Mouse (Mus musculus) hematopoietic stem cell, adult 5-6 weeks (primary cell): ENCODE measurements around the gene Ptdss2. TPM values are rescaled to one million over a fixed set of nuclear protein-coding genes. Genes with fewer than 3 reads are reported as not detected.

Experiments used
- ATAC-seq, 2 experiments: fragments of 125-278 bp in 1 of 2; replicated peaks in 1 of 2; 2 replicates each; pipeline ENCODE4 v1.8.0; 2016 to 2017; ENCODE audit warnings: inconsistent platforms in 2 of 2, mild to moderate bottlenecking in 2 of 2, moderate number of reproducible peaks in 2 of 2, low read depth in 1 of 2, moderate TSS enrichment in 1 of 2; ENCODE audit not compliant: low FRiP score in 2 of 2, poor library complexity in 2 of 2, severe bottlenecking in 2 of 2, insufficient read depth in 1 of 2, low TSS enrichment in 1 of 2
- total RNA-seq: library from RNA; stranded (forward); fragments of 172-1452, 232-1000 nt; gene quantifications from 2 replicates; pipeline ENCODE4 v1.2.3, GENCODE M21; 2017

Gene Ptdss2
- total RNA-seq, 1 experiment from 2014 or later = 6.4 TPM

DNA sequence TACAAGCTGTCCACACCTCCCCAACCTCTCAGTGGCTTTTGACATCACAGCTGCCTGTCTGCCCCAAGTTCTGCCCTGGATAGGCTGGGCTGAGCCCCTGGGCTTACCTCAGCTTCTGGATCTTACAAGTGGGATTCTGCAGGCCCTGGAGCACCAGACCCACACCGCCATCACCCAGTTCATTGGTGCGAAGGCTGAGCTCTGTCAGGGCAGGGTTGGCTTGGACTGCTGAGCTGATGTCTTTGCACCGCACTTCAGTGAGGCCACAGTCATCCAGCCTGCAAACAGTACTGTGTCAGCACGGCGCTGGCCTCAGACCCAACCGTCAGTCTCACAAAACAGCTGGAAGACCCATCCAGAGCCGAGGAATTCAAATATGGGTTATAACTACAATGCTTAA, 42.2 kb downstream of the Ptdss2 start:
- no peak for ATAC-seq

DNA sequence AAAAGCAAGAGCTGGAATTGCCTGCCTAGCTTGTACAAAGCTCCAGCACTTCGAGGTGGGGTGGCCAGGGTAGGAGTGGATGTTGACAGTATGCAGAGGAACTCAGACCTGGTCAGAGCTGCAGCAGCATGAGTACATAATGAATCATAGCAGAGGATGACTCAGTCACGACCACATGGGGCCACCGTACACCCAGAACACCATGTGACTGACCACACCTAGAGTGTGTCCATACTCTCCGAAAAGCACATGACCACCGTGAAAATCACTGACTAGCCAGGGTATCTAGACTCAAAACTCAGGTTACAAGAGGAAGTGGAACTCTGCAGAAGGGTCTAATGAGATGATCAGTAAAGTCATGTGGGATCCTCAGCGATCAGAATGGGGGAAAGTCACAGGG, 42.7 kb downstream of the Ptdss2 start:
- ATAC-seq = no peak

DNA sequence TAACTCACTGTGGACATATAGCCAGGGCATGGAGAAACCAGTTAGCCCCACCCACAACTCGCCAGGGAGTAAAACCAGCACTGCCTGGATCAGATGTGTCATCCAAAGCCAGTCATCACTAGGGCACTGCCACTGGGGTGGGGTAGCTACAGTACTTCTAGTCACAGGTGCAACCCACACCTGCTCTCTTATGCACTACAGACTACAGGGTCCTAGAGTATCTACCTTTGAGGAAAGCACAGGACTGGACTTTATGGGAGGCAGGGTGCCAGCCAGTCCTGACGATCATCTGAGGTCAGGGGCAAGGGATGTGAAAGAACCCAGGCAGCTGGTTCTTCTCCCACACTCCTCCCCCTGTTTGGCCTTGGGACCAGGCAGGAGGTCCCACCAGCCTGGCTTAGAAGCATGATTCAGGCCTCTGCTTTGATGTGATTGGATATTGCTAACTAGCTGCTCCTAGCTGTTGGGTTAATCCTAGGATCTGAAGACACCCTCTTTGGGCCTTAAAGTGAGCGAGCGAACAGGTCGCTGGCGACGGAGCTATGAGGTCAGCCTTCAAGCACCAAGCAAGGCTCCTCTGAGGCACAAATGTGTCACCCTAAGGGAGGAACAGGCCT, 45.8 kb downstream of the Ptdss2 start:
- no peak for ATAC-seq

DNA sequence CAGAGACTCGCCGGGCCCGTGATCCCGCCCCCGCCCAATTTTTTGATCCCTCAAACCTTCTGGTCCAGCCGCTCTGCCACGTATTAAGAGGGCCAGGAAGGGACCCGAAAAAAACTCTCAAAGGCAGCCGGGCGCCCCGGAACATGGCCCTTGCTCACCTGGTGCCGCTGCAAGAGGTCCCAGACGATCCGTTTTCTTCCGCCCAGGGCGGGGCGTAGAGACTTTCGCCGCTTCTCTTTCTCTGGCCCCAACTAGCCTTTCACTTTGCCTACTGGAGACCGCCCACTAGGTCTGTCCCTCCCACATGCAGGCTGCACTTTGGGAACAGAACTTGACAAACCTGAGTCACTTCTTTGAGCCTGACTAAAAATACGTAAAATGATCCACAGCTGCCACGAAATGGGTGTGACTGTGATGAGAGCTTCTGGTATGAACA, 46.4 kb downstream of the Ptdss2 start:
- ATAC-seq = peak; percentile 57 to 66

DNA sequence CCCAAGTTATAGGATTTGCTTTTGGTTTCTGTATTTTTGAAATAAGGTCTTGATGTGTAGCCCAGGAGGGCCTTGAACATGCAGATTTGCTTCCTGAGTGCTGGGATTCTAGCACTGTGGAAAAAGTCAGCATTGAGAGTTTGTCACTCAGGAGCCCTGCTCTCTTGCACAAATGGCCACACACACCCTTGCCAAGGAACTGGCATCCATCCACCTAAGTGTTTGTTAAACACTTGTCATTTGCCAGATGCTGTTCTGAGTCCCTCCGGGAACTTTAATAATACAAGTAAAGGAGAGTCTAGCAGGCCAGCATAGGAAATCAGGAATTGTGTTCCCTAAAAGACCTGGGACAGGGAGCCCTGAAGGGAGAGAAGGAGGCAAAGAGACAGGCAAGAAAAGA, 47.1 kb downstream of the Ptdss2 start:
- no peak for ATAC-seq

DNA sequence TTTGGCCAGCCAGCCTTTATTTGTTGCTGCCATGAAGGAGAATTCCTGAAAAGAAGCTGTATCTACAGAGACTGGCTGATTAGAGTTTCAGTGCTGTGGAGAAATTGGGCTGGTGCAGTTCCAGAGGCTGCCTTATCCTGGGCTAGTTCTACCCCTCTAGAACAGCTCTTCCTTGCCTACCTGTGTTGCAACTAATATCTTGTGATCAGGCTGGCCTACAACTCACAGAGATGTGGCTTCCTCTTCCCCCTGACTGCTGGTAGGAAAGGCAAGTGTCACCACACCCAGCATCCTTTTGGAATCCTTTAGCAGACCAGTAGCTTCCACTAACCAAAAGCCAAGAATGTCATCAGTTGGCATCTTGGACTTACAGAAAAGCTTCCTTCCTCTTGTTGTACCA, 47.7 kb downstream of the Ptdss2 start:
- no peak for ATAC-seq

DNA sequence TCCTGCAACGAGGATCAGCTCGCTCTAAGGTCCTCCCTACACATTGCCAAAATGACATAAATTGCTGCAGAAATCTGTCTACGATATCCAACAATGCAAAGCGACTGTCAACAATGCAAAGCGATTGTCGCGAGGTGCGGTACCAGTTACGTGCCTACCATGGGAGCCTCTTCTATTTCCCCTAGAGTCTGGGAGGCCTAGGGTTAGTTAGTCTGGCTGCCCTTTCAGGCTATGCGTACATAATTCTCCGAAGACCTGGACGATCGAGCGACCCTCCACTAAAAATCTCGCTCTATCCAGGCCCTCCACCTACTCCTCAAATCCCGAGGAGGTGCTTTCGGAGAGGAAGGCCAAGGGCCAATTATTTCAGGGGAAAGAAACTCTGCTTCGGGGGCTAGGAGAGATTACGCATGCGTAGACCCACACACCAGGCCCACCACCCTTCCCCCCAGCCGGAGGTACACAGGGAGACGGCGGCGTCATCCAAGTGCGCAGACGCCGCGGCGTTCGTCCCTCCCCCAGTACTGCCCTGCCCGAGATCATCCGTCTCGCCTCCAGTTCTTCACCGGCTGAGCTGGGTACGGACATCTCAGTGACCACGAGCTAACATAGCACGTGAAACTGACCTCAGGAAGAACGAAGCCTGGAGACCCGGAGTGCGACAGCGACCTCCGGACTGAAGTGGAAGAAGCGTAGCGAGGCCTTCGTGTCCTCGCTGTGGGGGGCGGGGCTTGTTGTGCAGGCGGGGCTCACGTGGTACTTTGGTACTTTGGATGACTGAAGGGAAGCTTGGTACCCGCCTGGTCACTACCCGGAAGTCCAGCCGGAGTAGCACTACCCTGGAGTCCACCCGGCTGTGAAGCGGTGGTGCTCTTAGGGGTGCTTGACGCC, 50.2 kb downstream of the Ptdss2 start, which contains the start of gene Rnh1:
Rnh1 (minus strand) TSS at position 742 of the 891 bp plus-strand sequence.
- ATAC-seq = peak; percentile 85 to 86

DNA sequence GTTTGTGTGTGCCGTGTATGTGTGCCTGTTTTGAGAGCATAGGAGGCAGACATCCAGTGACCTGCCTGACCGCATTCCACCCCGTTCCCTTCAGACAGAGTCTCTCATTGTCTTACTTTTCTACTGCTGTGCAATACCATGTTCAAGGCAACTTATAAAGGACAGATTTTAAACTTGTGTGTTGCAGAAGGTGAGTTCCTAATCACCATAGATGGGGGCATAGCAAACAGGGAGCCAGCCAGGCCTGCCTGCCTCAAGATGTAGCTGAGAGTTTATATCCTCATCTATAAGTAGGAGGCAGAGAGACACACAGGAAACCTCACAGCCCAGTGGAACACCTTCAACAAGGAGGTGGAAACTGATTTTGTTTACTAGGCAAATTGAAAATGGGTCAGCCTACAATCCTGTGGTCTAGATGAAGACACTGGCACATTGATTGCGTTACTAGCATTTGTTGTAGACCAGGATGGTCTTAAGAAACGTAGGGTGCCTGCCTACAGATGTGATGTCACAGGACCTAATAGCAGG, 51.2 kb downstream of the Ptdss2 start:
- no peak for ATAC-seq

DNA sequence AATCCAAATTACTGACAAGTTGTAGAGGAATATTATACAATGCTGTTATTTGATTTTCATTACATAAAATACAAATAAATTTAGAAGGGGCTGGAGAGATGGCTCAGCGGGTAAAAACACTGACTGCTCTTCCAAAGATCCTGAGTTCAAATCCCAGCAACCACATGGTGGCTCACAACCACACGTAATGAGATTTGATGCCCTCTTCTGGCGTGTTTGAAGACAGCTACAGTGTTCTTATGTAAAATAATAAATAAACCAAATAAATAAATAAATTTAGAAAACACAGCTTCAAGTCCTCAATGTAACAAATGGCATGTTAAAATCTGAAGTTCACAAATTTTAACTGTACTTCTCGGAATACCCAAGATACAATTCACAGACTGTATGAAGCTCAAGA, 52.9 kb downstream of the Ptdss2 start:
- ATAC-seq = no peak

DNA sequence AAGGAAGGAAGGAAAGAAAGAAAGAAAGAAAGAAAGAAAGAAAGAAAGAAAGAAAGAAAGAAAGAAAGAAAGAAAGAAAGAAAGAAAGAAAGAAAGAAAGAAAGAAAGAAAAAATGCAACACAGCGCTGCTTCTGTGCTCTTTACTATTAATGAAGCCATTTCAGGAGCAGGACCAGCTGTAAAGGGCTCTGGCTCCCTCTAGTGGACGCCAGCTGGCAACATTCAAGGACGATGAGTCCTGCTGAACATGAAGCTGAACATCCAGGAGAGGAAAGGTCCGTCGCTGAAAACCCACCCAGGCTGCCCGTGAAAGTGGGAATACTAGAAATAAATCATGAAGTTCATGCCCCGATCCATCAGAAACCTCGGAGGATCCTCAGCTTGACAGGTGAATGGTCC, 54.0 kb downstream of the Ptdss2 start:
- peak; percentile 48 to 62; a peak in 1 of 4 replicates for ATAC-seq

DNA sequence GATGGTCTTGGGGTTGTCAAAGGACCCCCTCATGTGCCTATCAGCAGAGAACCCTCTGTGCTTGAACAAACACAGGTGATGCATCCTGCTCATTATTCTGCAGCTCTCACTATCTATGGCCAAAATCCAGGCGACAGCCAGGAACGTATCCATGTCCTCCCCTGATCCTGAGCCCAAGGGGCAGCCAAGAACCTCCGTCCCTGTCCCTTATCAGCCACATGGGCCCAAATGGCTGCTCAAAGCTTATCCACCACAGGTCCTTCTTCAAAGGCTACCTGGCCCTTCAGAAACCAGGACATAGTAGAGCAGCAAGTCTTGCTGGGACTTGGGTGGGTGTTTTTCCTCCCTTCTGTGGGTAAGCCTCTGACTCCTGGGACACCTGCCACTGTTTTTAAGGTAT, 66.0 kb downstream of the Ptdss2 start:
- ATAC-seq = no peak

DNA sequence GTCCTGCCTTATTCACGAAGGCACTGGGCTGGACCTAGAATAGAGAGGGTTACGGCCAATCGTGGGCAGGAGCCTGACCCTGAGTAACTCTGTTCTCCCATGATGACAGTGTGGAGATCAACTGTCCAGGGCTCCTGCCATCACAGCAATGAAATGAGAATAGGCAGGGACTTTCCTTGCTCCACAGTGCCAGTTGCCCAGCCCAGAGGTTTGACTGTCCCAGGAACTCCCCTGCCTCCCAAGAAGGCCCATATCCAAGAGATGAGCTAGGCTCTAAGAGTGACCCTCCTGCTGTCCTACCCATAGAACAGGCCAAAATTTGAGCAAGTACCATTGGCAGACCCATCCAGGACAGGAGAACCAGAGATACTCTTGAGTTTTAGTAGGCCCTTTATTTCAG, 66.6 kb downstream of the Ptdss2 start:
- no peak for ATAC-seq

DNA sequence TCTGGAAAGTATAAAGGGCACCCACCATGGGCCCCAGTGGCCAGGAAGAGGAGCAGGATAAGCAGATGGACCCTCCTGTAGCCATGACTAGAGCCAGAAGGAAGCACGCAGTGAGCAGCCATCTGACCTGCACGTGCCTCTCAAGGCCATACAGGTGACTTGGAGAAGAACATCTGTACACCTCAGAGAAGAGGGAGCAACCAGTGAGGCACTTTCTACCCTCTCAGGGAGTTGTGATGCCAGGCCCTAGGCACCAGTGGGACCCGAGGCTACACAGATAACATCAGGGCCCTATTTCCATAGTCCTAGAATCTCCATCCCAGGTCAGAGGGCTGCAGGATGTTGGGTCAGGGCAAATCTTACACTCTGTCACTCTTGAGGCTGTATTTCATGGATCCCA, 68.0 kb downstream of the Ptdss2 start:
- no peak for ATAC-seq

DNA sequence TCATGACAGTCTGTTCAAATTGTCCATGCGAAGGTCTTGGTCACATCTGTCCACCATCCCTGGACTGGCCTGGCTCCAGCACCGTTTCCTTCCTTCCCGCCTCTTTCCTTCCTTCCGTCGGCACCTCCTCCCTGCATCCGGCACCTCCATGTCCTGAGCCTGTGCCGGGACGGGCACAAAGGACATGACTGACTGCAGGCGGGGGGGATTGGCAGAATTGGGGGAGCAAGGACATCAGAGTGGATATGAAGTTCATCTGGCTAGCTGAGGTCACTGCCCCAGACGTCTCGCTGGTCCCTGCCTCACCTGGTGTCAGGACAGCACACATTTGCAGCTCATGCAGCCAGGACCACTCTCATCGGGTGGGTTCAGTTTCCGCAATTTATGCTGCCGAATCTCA, 68.9 kb downstream of the Ptdss2 start:
- no peak for ATAC-seq

DNA sequence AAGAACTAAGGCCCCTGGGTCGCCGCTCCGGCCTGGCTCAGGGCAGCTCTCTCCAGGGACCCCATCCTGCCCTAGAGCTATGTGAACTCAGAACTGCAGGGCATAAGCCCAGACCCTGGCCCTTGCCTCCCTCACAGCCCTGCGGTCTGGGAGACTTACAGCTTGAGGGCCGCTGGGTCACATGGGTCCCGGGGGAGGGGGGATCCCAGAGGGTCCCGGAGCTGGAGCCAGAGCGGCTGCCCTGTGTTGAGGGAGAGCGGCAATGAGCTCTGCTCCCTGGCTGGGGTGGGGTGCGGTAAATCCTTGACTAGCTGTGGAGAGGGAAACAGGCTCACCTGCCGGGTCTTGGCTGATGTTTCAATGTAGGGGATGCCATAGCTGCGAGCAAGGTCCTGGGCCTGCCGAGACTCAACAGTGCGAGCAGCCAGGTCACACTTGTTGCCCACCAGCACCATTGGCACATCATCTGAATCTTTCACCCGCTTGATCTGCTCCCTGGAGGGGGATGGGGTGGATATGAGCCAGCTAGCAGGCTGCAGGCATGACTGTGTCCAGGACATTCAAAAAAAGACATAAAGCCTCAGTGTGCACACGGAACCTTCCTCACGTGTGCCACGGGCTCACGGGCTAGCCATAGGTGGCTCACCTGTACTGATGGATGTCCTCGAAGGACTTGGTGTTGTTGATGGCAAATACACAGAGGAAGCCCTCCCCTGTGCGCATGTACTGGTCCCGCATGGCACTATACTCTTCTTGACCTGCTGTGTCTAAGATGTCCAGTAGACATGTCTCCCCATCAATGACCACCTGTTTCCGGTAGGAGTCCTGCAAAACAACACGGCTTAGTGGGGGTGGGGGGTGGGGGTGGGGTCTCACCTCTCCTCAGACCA, 69.9 kb downstream of the Ptdss2 start:
- ATAC-seq = no peak

DNA sequence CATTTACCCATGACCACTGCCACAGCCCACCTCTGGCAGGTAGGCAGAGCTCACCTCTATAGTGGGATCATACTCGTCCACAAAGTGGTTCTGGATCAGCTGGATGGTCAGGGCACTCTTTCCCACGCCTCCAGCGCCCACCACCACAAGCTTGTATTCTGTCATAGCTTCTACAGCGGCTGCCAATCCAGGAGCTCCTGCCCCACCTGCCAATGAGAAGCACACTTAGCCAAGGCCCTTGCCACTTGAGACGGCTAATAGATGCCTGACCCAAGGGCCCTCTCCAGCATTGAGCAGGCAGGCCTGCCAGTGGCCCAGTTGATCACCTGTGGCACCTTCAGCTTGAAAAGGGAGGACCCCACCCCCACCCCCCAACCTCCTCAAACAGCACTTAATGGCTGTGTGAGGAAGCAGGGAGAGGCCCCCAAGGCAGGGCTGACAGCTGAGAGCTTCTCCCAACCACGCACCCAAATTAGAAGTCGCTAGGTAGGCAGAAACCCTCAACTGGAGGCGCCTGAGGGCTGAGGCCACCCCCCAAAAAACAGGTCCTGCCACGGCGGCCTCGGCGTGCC, 70.7 kb downstream of the Ptdss2 start:
- no peak for ATAC-seq

DNA sequence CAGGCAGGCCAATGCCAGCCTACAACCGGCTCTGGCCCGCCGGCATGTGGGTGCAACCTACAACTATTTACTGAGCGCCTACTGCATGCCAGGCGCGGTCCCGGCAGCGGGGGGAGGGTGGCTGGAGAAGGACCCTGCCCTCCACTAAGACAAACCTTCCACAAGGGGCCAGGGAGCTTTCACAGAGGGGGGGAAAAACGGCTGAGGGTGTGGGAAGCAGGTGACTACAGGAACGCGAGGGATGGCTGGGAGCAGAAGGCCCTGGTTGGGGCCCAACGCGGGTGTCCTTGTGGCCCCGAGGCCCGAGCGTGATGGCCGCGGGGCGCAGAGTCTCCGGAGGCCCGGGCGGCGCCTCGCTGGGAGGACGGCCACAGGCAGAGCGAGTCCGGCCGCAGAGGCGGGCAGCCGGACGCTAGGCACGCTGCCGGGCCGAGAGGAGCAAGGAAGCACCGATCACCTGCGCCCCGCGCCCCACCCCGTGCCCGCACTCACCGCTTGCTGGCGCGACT, 71.2 kb downstream of the Ptdss2 start:
- no peak for ATAC-seq
